Mouse (Mus musculus): ENCODE results near the gene Fam71e1.

Fam71e1 gene

GRCm38 (mm10) chr7:44495992-44496770, at the start of gene Fam71e1, which contains the start of gene Emc10:
Gene Fam71e1, plus strand, starts transcription at chr7:44496581.
Gene Emc10, minus strand, starts transcription at chr7:44496529.
- peak; percentile 96 for DNase-seq (ENCODE audit: low spot score)

- no peak for DNase-seq (ENCODE audit: low spot score)
Measured at GRCm38 (mm10) chr7:44453256-44453655, 43.1 kb upstream of the Fam71e1 start.

- no peak for DNase-seq (ENCODE audit: low spot score)
Measured at GRCm38 (mm10) chr7:44456302-44456701, 40.1 kb upstream of the Fam71e1 start.

GRCm38 (mm10) chr7:44460067-44460466, 36.3 kb upstream of the Fam71e1 start:
- no peak for DNase-seq (ENCODE audit: low spot score)

GRCm38 (mm10) chr7:44460767-44461502, 35.4 kb upstream of the Fam71e1 start:
- DNase-seq (ENCODE audit: low spot score), result no peak

GRCm38 (mm10) chr7:44461503-44462217, 34.7 kb upstream of the Fam71e1 start:
- DNase-seq (ENCODE audit: low spot score), result no peak

- DNase-seq (ENCODE audit: low spot score), result no peak
Measured at GRCm38 (mm10) chr7:44462218-44463055, 33.9 kb upstream of the Fam71e1 start.

- DNase-seq (ENCODE audit: low spot score), result no peak
Measured at GRCm38 (mm10) chr7:44463056-44463425, 33.3 kb upstream of the Fam71e1 start.

GRCm38 (mm10) chr7:44463556-44464225, 32.7 kb upstream of the Fam71e1 start:
- no peak for DNase-seq (ENCODE audit: low spot score)

- no peak for DNase-seq (ENCODE audit: low spot score)
Measured at GRCm38 (mm10) chr7:44464511-44464910, 31.9 kb upstream of the Fam71e1 start.

- DNase-seq (ENCODE audit: low spot score), result no peak
Measured at GRCm38 (mm10) chr7:44465111-44465510, 31.3 kb upstream of the Fam71e1 start, which contains the start of gene Aspdh. Gene Aspdh, plus strand, starts transcription at chr7:44465391.

GRCm38 (mm10) chr7:44466006-44466887, 30.1 kb upstream of the Fam71e1 start:
- DNase-seq (ENCODE audit: low spot score), result no peak

- no peak for DNase-seq (ENCODE audit: low spot score)
Measured at GRCm38 (mm10) chr7:44466888-44467311, 29.5 kb upstream of the Fam71e1 start.

- DNase-seq (ENCODE audit: low spot score), result peak; percentile 65
Measured at GRCm38 (mm10) chr7:44467811-44468411, 28.5 kb upstream of the Fam71e1 start, which contains the start of gene Josd2. Gene Josd2, plus strand, starts transcription at chr7:44467980.

- no peak for DNase-seq (ENCODE audit: low spot score)
Measured at GRCm38 (mm10) chr7:44468644-44469285, 27.6 kb upstream of the Fam71e1 start.

- no peak for DNase-seq (ENCODE audit: low spot score)
Measured at GRCm38 (mm10) chr7:44469677-44470675, 26.4 kb upstream of the Fam71e1 start.

GRCm38 (mm10) chr7:44470696-44471612, 25.4 kb upstream of the Fam71e1 start:
- no peak for DNase-seq (ENCODE audit: low spot score)

Measured in ovary, postnatal 10 days (tissue).